Mouse (Mus musculus): ENCODE data around the gene Ipo11. TPM values are rescaled to one million over a fixed set of nuclear protein-coding genes. Genes with fewer than 3 reads are reported as not detected.

Ipo11 gene
- polyA plus RNA-seq, 1 experiment from 2014 or later: 57.4 TPM

DNA sequence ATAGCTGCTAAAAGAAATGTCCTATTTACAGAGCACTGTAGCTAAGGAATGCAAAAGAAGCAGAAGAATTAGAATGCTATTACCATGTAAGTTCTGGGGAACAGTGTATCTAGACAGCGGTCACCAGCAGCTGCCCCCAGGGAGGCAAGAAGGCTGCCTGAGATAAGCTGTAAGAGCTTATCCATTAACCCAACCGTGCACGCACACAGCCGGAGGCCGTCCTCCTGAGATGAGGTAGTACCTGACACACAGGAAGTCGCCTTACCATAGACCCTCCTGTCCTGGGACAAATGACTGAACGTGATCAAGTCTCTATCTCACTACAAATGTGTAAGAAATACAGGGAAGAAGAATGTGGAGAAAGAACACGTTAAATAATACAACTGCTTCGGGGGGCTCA is 43.6 kb downstream of the Ipo11 start:
- H3K27ac ChIP-seq: no peak overlapping the region
- H3K9me3 ChIP-seq (replicated peaks): no peaks in the 10 kb centered on the region
- H3K36me3 ChIP-seq: peaks cover 20% of the 10 kb centered on the region
- H3K4me1 ChIP-seq: no peaks in the 10 kb centered on the region
- H3K4me3 ChIP-seq: no peak overlapping the region
- no peaks in the 10 kb centered on the region for H3K27me3 ChIP-seq
- H3K9ac ChIP-seq: no peak overlapping the region
- H3K4me2 ChIP-seq (replicated peaks): no peak overlapping the region
- 90% methylated on average over 9 of the region's 9 CpGs for WGBS
- ATAC-seq (ENCODE audit: low FRiP score): no peak

DNA sequence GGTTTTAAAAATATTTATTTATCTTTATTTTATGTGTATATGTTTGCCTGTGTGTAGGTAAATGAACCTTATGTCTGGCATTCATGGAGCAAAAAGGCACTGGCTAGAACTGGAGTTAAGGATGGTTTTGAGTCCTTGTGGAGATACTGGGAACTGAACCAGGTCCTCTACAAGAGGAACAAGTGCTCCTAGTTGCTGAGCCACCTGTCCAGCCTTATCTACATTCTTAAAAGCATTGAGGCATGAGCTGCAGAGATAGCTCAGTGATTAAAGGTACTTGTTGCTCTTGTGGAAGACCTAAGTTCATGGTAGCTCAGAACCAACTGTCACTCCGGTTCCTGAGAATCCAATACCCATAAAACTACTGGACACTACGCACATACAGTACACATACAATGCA is 49.4 kb downstream of the Ipo11 start:
- Histone ChIP-seq H3K27me3 (no peaks in the 10 kb centered on the region), H3K4me3 (no peak overlapping the region), H3K36me3 (peaks cover 7% of the 10 kb centered on the region), H3K4me1 (no peaks in the 10 kb centered on the region), H3K9ac (no peak overlapping the region), H3K4me2 (replicated peaks) (no peak overlapping the region), H3K27ac (no peak overlapping the region), H3K9me3 (replicated peaks) (no peaks in the 10 kb centered on the region)
- 90% methylated on average over 2 of the region's 2 CpGs for WGBS
- no peak for ATAC-seq (ENCODE audit: low FRiP score)

DNA sequence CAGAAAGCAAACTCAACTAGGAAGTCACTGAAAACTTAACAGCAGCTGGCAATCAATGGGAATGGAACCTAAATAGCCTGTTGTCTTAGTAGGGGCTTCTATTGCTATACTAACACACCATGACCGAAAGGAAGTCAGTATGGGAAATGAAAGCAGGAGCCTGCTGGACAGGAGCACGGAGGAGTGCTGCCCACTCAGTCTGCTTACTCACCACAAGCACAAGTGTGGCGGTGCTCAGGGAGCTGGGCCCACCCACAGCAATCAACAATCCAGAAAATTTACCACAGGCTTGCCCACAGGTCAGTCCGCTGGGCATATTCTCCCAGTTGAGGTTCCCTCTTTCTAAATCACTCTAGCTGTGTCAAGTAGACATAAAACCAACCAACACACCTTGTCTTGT is 52.5 kb downstream of the Ipo11 start:
- Histone ChIP-seq H3K9ac (no peak overlapping the region), H3K4me1 (no peaks in the 10 kb centered on the region), H3K27me3 (no peaks in the 10 kb centered on the region), H3K4me3 (no peak overlapping the region), H3K4me2 (replicated peaks) (no peak overlapping the region), H3K27ac (no peak overlapping the region), H3K36me3 (peaks cover 10% of the 10 kb centered on the region), H3K9me3 (replicated peaks) (no peaks in the 10 kb centered on the region)
- no peak for ATAC-seq (ENCODE audit: low FRiP score)
- WGBS: 89% methylated on average over 4 of the region's 4 CpGs

DNA sequence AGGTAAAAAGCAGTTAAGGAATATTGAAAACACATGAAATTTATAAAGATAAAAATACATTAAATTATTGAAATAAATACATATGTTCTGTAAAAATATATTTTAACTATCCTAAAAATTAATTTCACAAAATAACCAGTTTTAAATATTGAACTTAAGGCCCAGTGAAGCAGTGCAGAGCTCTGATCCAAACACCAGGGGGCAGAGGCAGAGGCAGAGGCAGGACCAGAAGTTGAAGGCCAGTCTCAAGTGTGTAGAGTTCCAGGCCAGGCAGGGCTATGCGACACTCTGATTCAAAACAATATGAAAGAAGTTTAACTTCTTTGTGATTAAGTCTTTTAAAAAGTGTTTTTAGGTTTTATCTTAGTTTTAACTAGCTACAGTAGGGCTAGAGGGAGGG is 60.5 kb downstream of the Ipo11 start:
- Histone ChIP-seq H3K4me3 (no peak overlapping the region), H3K27me3 (no peaks in the 10 kb centered on the region), H3K36me3 (peaks cover 9% of the 10 kb centered on the region), H3K4me1 (no peaks in the 10 kb centered on the region), H3K9ac (no peak overlapping the region), H3K9me3 (replicated peaks) (no peaks in the 10 kb centered on the region), H3K4me2 (replicated peaks) (no peak overlapping the region), H3K27ac (no peak overlapping the region)
- no peak for ATAC-seq (ENCODE audit: low FRiP score)
- 92% methylated on average over 1 of the region's 1 CpGs for WGBS

GRCm38 (mm10) chr13:106865547-106865946 is 71.2 kb downstream of the Ipo11 start:
- H3K27ac ChIP-seq: no peak overlapping the region
- H3K9me3 ChIP-seq (replicated peaks): no peaks in the 10 kb centered on the region
- WGBS: 78% methylated on average over 2 of the region's 2 CpGs
- no peak overlapping the region for H3K4me3 ChIP-seq
- H3K27me3 ChIP-seq: no peaks in the 10 kb centered on the region
- no peak overlapping the region for H3K4me2 ChIP-seq (replicated peaks)
- H3K9ac ChIP-seq: no peak overlapping the region
- no peak for ATAC-seq (ENCODE audit: low FRiP score)
- no peaks in the 10 kb centered on the region for H3K4me1 ChIP-seq
- H3K36me3 ChIP-seq: peaks cover 28% of the 10 kb centered on the region

- Histone ChIP-seq H3K36me3 (peaks cover 28% of the 10 kb centered on the region), H3K4me1 (no peaks in the 10 kb centered on the region), H3K4me3 (no peak overlapping the region), H3K4me2 (replicated peaks) (no peak overlapping the region), H3K9me3 (replicated peaks) (no peaks in the 10 kb centered on the region), H3K9ac (no peak overlapping the region), H3K27me3 (no peaks in the 10 kb centered on the region), H3K27ac (no peak overlapping the region)
- 91% methylated on average over 5 of the region's 5 CpGs for WGBS
- ATAC-seq (ENCODE audit: low FRiP score): no peak
Measured at GRCm38 (mm10) chr13:106858779-106859178, 78.0 kb downstream of the Ipo11 start.

GRCm38 (mm10) chr13:106856556-106856955 is 80.2 kb downstream of the Ipo11 start:
- Histone ChIP-seq H3K9me3 (replicated peaks) (no peaks in the 10 kb centered on the region), H3K36me3 (peaks cover 23% of the 10 kb centered on the region), H3K27ac (no peak overlapping the region), H3K9ac (no peak overlapping the region), H3K4me3 (no peak overlapping the region), H3K4me1 (no peaks in the 10 kb centered on the region), H3K27me3 (no peaks in the 10 kb centered on the region), H3K4me2 (replicated peaks) (no peak overlapping the region)
- ATAC-seq (ENCODE audit: low FRiP score): no peak
- 80% methylated on average over 3 of the region's 3 CpGs for WGBS

DNA sequence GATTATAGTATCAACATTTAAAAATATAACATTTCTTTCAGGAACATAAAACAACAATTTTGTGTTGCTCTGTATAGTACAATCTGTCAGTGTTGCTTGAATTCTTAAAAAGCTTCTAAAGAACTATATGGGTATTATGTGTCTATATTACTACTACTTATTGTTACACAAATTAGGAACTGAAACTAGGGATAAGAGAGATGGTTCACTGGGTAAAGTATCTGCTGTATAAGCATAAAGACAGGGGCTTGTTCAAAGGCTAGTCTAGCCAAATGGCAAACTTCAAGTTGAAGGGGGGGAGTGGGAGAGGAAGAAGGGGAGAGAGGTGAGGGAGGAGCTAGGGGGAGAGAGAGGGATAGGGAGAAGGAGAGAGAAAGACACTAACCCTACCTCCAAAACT is 89.2 kb downstream of the Ipo11 start:
- Histone ChIP-seq H3K4me3 (no peak overlapping the region), H3K27me3 (no peaks in the 10 kb centered on the region), H3K4me1 (no peaks in the 10 kb centered on the region), H3K36me3 (peaks cover 3% of the 10 kb centered on the region; the same call in 1 of the 2 replicates), H3K9ac (no peak overlapping the region), H3K27ac (no peak overlapping the region), H3K9me3 (replicated peaks) (no peaks in the 10 kb centered on the region), H3K4me2 (replicated peaks) (no peak overlapping the region)
- ATAC-seq (ENCODE audit: low FRiP score): no peak

GRCm38 (mm10) chr13:106844928-106845327 is 91.8 kb downstream of the Ipo11 start:
- no peak overlapping the region for H3K4me3 ChIP-seq
- H3K9me3 ChIP-seq (replicated peaks): no peaks in the 10 kb centered on the region
- no peak for ATAC-seq (ENCODE audit: low FRiP score)
- H3K4me2 ChIP-seq (replicated peaks): no peak overlapping the region
- peaks cover 9% of the 10 kb centered on the region for H3K36me3 ChIP-seq
- H3K4me1 ChIP-seq: no peaks in the 10 kb centered on the region
- H3K27ac ChIP-seq: no peak overlapping the region
- H3K27me3 ChIP-seq: no peaks in the 10 kb centered on the region
- no peak overlapping the region for H3K9ac ChIP-seq
- WGBS: 84% methylated on average over 3 of the region's 3 CpGs

DNA sequence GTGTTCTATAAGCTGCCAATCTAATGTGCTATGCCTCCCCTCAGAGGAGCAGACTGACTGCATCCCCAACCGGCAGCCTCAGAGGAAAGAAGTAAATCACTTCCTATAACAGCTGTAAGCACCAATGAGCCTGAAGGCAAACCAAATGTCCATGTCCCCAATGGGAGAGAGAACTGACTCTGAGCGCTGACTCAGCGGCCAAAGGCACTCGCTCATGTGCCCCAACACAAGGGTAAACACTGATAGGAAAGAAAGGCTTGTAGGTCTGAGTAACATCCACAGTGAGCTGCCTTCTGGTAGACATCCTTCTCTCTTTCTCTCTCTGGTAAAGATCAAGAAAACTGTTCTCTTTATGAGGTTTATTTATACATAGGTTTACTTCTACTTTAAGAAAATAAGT is 94.2 kb downstream of the Ipo11 start:
- ATAC-seq (ENCODE audit: low FRiP score): no peak
- Histone ChIP-seq H3K9me3 (replicated peaks) (no peaks in the 10 kb centered on the region), H3K4me1 (no peaks in the 10 kb centered on the region), H3K36me3 (peaks cover 9% of the 10 kb centered on the region), H3K27ac (no peak overlapping the region), H3K27me3 (no peaks in the 10 kb centered on the region), H3K4me2 (replicated peaks) (no peak overlapping the region), H3K9ac (no peak overlapping the region), H3K4me3 (no peak overlapping the region)
- WGBS: 88% methylated on average over 4 of the region's 4 CpGs

DNA sequence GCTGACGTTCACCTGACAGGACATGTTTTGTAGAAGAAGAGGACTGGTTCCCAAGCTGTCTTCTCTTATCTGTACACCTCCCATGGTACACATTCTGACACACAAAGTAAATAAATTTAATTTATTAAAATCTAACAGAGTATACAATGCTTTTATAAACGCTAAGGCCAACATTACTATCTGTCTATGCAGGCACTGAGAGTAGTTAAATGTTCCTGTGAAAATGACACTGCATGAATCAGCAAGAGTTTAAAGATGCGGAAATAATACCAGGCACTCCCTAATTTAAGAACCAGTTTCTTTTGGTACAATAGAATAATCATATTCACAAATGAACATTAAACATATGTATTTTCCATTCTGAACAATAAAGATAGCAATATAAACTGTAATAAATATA is 98.0 kb downstream of the Ipo11 start:
- Histone ChIP-seq H3K4me1 (no peaks in the 10 kb centered on the region), H3K9me3 (replicated peaks) (no peaks in the 10 kb centered on the region), H3K27ac (no peak overlapping the region), H3K27me3 (no peaks in the 10 kb centered on the region), H3K4me2 (replicated peaks) (no peak overlapping the region), H3K9ac (no peak overlapping the region), H3K36me3 (peaks cover 6% of the 10 kb centered on the region), H3K4me3 (no peak overlapping the region)
- WGBS: 94% methylated on average over 3 of the region's 3 CpGs
- ATAC-seq (ENCODE audit: low FRiP score): no peak

DNA sequence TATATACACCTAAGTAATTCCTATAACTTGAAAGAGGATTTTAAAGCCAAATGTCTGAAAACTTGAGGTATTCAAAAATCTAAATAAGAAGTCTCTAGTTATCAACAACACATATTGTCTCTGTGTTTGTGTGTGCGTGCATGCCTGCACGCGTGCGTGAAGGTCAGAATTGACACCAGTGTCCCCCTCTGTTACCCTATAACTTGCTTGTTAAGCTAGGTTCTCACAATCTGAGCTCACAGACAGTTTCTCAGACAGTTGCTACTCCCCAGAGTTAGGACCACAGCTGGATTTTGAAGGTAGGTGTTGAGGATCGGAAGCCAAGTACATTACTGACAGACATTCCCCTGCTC is 100.3 kb downstream of the Ipo11 start:
- Histone ChIP-seq H3K9ac (no peak overlapping the region), H3K4me1 (no peaks in the 10 kb centered on the region), H3K27me3 (no peaks in the 10 kb centered on the region), H3K4me3 (no peak overlapping the region), H3K4me2 (replicated peaks) (no peak overlapping the region), H3K36me3 (peaks cover 1% of the 10 kb centered on the region; the same call in 1 of the 2 replicates), H3K9me3 (replicated peaks) (no peaks in the 10 kb centered on the region), H3K27ac (no peak overlapping the region)
- WGBS: 90% methylated on average over 5 of the region's 5 CpGs
- ATAC-seq (ENCODE audit: low FRiP score): no peak

GRCm38 (mm10) chr13:106835844-106836526 is 100.8 kb downstream of the Ipo11 start:
- no peak overlapping the region for H3K4me2 ChIP-seq (replicated peaks)
- 76% methylated on average over 15 of the region's 15 CpGs for WGBS
- ATAC-seq (ENCODE audit: low FRiP score): no peak
- no peaks in the 10 kb centered on the region for H3K36me3 ChIP-seq
- H3K4me1 ChIP-seq: no peaks in the 10 kb centered on the region
- H3K4me3 ChIP-seq: no peak overlapping the region
- H3K9ac ChIP-seq: no peak overlapping the region
- H3K27ac ChIP-seq: no peak overlapping the region
- H3K9me3 ChIP-seq (replicated peaks): no peaks in the 10 kb centered on the region
- H3K27me3 ChIP-seq: no peaks in the 10 kb centered on the region

Data from hindbrain, embryonic 12.5 days (tissue).